Mouse (Mus musculus) neural tube, embryonic 13.5 days (tissue): ENCODE measurements around the gene Dhrs4. TPM values are rescaled to one million over a fixed set of nuclear protein-coding genes. Genes with fewer than 3 reads are reported as not detected.

Experiments used
- ATAC-seq: fragments of 200-750 bp; cut with Nextera tagmentation; 2 replicates; pipeline ENCODE4 v1.8.0; 2017; ENCODE audit warnings: low read depth, mild to moderate bottlenecking, moderate TSS enrichment, moderate library complexity
- H3K27ac ChIP-seq: fragments of 300-500 bp; sonication (generic); replicated peaks from 2 replicates; pipeline ENCODE4 v1.5.1; 2015; ENCODE audit warnings: moderate library complexity, mild to moderate bottlenecking, inconsistent platforms
- H3K27me3 ChIP-seq: fragments of 300-500 bp; sonication (generic); 2 replicates; pipeline ENCODE4 v1.6.1; 2015; ENCODE audit warnings: mild to moderate bottlenecking, inconsistent platforms
- H3K36me3 ChIP-seq: fragments of 300-500 bp; sonication (generic); 2 replicates; pipeline ENCODE4 v1.6.1; 2015; ENCODE audit warnings: mild to moderate bottlenecking, inconsistent platforms
- H3K4me1 ChIP-seq: fragments of 300-500 bp; sonication (generic); replicated peaks from 2 replicates; pipeline ENCODE4 v1.6.1; 2015; ENCODE audit warnings: inconsistent platforms
- H3K4me2 ChIP-seq: fragments of 300-500 bp; sonication (generic); 2 replicates; pipeline ENCODE4 v1.6.1; 2015; ENCODE audit warnings: inconsistent platforms, mild to moderate bottlenecking, moderate library complexity
- H3K4me3 ChIP-seq: fragments of 300-500 bp; sonication (generic); 2 replicates; pipeline ENCODE4 v1.5.1; 2015; ENCODE audit warnings: mild to moderate bottlenecking, inconsistent platforms
- H3K9ac ChIP-seq: fragments of 300-500 bp; sonication (generic); 2 replicates; pipeline ENCODE4 v1.6.1; 2015; ENCODE audit warnings: moderate library complexity, mild to moderate bottlenecking, inconsistent platforms
- H3K9me3 ChIP-seq: fragments of 300-500 bp; sonication (generic); 2 replicates; pipeline ENCODE4 v1.6.1; 2016; ENCODE audit warnings: inconsistent platforms
- WGBS: fragments of 180-500 bp; shearing (Covaris S2); methylation state at CpG from one replicate; pipeline ENCODE4 v1.1.7; 2015; 5-methylcytosine and 5-hydroxymethylcytosine counted together
- polyA plus RNA-seq: library from polyadenylated mRNA; unstranded; fragments of >200 nt; fragmentation: Nextera tagmentation; extraction: Ambion mirVana; gene quantifications from 2 replicates; pipeline ENCODE4 v1.2.1, GENCODE M21; 2015

Gene Dhrs4
- polyA plus RNA-seq, 1 experiment from 2014 or later, result 26.1 TPM

GRCm38 (mm10) chr14:55513927-55514326, 35.4 kb downstream of the Dhrs4 start:
- Histone ChIP-seq H3K27ac (no peak overlapping the region), H3K9me3 (no peaks in the 10 kb centered on the region), H3K4me3 (no peak overlapping the region), H3K27me3 (no peaks in the 10 kb centered on the region), H3K36me3 (no peaks in the 10 kb centered on the region), H3K4me2 (no peak overlapping the region), H3K4me1 (peaks cover 23% of the 10 kb centered on the region), H3K9ac (no peak overlapping the region)
- 73% methylated on average over 10 of the region's 10 CpGs for WGBS
- no peak for ATAC-seq

- Histone ChIP-seq H3K4me1 (peaks cover 32% of the 10 kb centered on the region), H3K36me3 (no peaks in the 10 kb centered on the region), H3K9me3 (no peaks in the 10 kb centered on the region), H3K27me3 (peaks cover 9% of the 10 kb centered on the region; the same call in 1 of the 2 replicates), H3K4me2 (no peak overlapping the region), H3K4me3 (no peak overlapping the region), H3K27ac (no peak overlapping the region), H3K9ac (no peak overlapping the region)
- no peak for ATAC-seq
- 92% methylated on average over 4 of the region's 4 CpGs for WGBS
Observed at GRCm38 (mm10) chr14:55515846-55516245, 37.3 kb downstream of the Dhrs4 start.

DNA sequence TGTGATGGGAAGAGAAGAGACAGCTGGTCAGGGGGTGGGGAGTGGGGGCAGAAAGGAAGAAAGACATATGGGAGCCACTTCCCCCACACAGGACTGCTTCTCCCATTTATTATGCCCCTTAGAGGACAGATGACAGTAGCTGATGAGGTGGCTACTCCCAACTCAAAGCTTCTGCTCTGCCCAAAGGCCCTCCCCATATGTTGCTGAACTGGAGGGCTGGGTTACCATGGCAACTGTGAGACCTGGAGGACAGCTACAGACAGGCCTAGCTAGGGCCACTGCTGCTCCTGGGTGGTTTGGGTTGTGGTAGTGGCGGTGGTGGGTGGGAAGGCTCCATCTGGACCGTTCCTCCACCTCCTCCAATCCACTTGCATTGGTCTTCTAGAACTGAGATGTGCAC, 40.3 kb downstream of the Dhrs4 start:
- peak; percentile 45; the same call in 1 of the 2 replicates for ATAC-seq
- H3K36me3 ChIP-seq, result no peaks in the 10 kb centered on the region

GRCm38 (mm10) chr14:55519604-55520003, 41.0 kb downstream of the Dhrs4 start:
- ATAC-seq, result no peak
- no peaks in the 10 kb centered on the region for H3K9me3 ChIP-seq
- H3K9ac ChIP-seq, result no peak overlapping the region
- H3K4me2 ChIP-seq, result no peak overlapping the region
- H3K4me3 ChIP-seq, result no peak overlapping the region
- peaks cover 29% of the 10 kb centered on the region for H3K4me1 ChIP-seq
- peaks cover 30% of the 10 kb centered on the region for H3K27me3 ChIP-seq
- 60% methylated on average over 4 of the region's 4 CpGs for WGBS
- H3K36me3 ChIP-seq, result no peaks in the 10 kb centered on the region
- H3K27ac ChIP-seq, result no peak overlapping the region

More for the DNA sequence above, 40.3 kb downstream of the Dhrs4 start:
- H3K4me2 ChIP-seq, result no peak overlapping the region
- H3K4me1 ChIP-seq, result peaks cover 29% of the 10 kb centered on the region
- 29% methylated on average over 2 of the region's 2 CpGs for WGBS
- peak overlapping the region; percentile 33; the same call in 1 of the 2 replicates for H3K27ac ChIP-seq
- no peak overlapping the region for H3K9ac ChIP-seq
- no peaks in the 10 kb centered on the region for H3K9me3 ChIP-seq
- H3K27me3 ChIP-seq, result peaks cover 24% of the 10 kb centered on the region
- no peak overlapping the region for H3K4me3 ChIP-seq

GRCm38 (mm10) chr14:55520451-55521361, 42.1 kb downstream of the Dhrs4 start:
- WGBS, result 1% methylated on average over 61 of the region's 61 CpGs
- H3K36me3 ChIP-seq, result no peaks in the 10 kb centered on the region

GRCm38 (mm10) chr14:55524062-55524461, 45.5 kb downstream of the Dhrs4 start:
- Histone ChIP-seq H3K4me1 (peaks cover 14% of the 10 kb centered on the region), H3K9me3 (no peaks in the 10 kb centered on the region), H3K27ac (no peak overlapping the region), H3K4me3 (no peak overlapping the region), H3K9ac (no peak overlapping the region), H3K27me3 (peaks cover 32% of the 10 kb centered on the region), H3K4me2 (no peak overlapping the region), H3K36me3 (no peaks in the 10 kb centered on the region)
- WGBS, result 46% methylated on average over 4 of the region's 4 CpGs
- ATAC-seq, result no peak

More at GRCm38 (mm10) chr14:55520451-55521361, 42.1 kb downstream of the Dhrs4 start:
- Histone ChIP-seq H3K9me3 (no peaks in the 10 kb centered on the region), H3K27ac (peak overlapping the region; percentile 80), H3K4me1 (peaks cover 29% of the 10 kb centered on the region), H3K4me3 (peak overlapping the region; percentile 51), H3K4me2 (peak overlapping the region; percentile 87), H3K27me3 (peaks cover 31% of the 10 kb centered on the region), H3K9ac (peak overlapping the region; percentile 76)
- ATAC-seq, result peak; percentile 81

DNA sequence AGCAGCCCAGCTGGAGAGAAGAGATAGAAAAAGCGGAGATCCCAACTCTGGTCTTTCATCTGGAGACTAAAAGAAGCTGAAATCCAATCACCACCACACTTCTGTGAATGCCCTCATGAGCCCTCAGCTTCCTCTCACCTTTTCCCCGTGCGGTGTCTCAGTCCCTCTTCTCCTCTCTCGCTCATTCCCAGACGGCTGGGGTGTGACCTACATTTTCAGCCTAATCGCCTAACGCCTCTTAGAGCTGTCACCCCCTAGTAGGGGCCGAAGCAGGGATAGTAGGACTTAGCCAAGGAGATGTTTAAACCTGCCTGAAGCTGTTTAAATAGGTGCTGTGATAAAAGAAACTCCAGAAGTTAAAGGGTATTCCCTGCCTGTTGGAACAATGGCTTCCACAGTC, 46.2 kb downstream of the Dhrs4 start, which contains the start of gene Nrl:
Gene Nrl (minus strand): TSS at position 197 of the 400 bp plus-strand sequence.
- Histone ChIP-seq H3K9me3 (no peaks in the 10 kb centered on the region), H3K36me3 (no peaks in the 10 kb centered on the region), H3K9ac (no peak within 1 kb of the TSS), H3K4me2 (no peak within 1 kb of the TSS), H3K27me3 (peaks cover 31% of the 10 kb centered on the region), H3K4me1 (peaks cover 7% of the 10 kb centered on the region), H3K27ac (no peak within 1 kb of the TSS), H3K4me3 (no peak within 1 kb of the TSS)
- ATAC-seq, result no peak
- 52% methylated on average over 8 of the region's 8 CpGs for WGBS

DNA sequence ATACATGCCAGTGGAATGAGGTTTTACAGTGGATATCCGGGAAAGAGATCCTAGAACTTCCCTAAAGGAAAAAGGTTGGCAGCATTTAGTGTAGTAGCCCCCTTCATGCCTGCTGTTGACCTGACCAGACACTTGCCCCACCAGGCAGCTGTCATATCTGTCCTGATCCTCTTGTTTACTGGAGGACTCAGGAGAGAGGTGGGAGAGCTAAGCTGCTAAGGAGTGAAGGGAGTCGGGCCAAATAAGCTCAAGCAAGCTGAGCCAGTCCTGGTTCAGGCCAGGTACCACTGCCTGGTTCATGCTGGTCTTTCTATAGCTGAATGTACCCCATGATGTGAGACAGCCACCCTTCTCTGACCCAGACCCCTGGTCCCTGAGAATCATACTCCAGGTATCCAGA, 48.1 kb downstream of the Dhrs4 start:
- 82% methylated on average over 2 of the region's 2 CpGs for WGBS
- peaks cover 35% of the 10 kb centered on the region for H3K27me3 ChIP-seq
- no peak overlapping the region for H3K4me3 ChIP-seq
- no peaks in the 10 kb centered on the region for H3K9me3 ChIP-seq
- no peaks in the 10 kb centered on the region for H3K36me3 ChIP-seq
- H3K4me2 ChIP-seq, result no peak overlapping the region
- no peak overlapping the region for H3K9ac ChIP-seq
- H3K4me1 ChIP-seq, result no peaks in the 10 kb centered on the region; the same call in 1 of the 2 replicates
- no peak for ATAC-seq
- no peak overlapping the region for H3K27ac ChIP-seq

DNA sequence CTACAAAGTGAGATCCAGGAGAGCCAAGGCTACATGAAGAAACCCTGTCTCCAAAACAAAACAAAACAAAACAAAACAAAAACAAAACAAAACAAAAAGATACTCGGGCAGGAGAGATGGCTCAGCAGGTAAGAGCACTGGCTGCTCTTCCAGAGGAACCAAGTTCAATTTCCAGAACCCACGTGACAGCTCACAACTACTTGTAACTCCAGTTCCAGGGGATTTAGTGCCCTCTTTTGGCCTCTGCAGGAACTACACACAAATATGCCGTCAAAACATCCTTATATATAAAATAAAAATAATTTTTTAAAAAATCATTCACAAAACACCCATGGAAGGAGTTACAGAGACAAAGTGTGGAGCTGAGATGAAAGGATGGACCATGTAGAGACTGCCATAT, 49.4 kb downstream of the Dhrs4 start:
- ATAC-seq, result no peak
- Histone ChIP-seq H3K4me2 (no peak overlapping the region), H3K27ac (no peak overlapping the region), H3K27me3 (peaks cover 23% of the 10 kb centered on the region; the same call in 1 of the 2 replicates), H3K4me1 (no peaks in the 10 kb centered on the region), H3K9me3 (no peaks in the 10 kb centered on the region), H3K36me3 (no peaks in the 10 kb centered on the region), H3K9ac (no peak overlapping the region), H3K4me3 (no peak overlapping the region)
- WGBS, result 17% methylated on average over 3 of the region's 3 CpGs

DNA sequence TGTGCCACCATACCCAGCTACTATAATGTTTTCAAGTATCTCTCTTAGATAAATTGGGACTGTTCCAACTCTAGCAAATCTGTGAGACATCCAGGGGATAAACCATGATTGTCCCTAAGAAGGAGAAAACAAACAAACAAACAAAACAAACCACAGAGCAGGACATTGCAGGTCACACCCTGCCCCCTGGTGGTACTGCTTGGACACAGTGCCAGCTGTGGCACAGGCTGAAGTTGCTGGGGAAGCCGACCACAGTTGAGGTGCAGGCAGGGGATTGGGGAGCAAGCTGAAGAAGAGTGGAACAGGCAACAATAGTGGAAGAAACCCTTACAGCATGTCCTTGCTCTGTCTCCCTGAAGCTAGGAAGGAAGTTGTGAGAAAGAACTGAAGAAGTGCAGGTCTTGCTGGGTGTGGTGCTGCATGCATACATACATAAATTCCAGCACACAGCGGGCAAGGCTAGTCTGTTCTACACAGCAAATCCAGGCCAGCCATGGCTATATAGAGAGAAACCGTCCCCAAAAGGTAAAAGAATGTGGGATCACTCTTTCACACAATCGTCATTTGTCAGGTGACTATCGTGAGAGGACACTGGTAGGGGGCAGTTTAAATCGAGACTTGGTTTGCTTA, 57.7 kb downstream of the Dhrs4 start:
- H3K4me3 ChIP-seq, result no peak overlapping the region
- H3K27ac ChIP-seq, result no peak overlapping the region
- H3K27me3 ChIP-seq, result no peaks in the 10 kb centered on the region
- no peak overlapping the region for H3K4me2 ChIP-seq
- no peak for ATAC-seq
- 53% methylated on average over 6 of the region's 6 CpGs for WGBS
- H3K9ac ChIP-seq, result no peak overlapping the region
- peaks cover 21% of the 10 kb centered on the region for H3K4me1 ChIP-seq
- no peaks in the 10 kb centered on the region for H3K36me3 ChIP-seq
- no peaks in the 10 kb centered on the region for H3K9me3 ChIP-seq
